Mouse (Mus musculus) lung, embryonic 16.5 days (tissue): Measurements from ENCODE around the gene Fndc1. TPM values are rescaled to one million over a fixed set of nuclear protein-coding genes. Genes with fewer than 3 reads are reported as not detected.

Source experiments
- ATAC-seq: fragments of 200-750 bp; cut with Nextera tagmentation; 2 replicates; pipeline ENCODE4 v1.8.0; 2017; ENCODE audit warnings: low read depth, mild to moderate bottlenecking, moderate library complexity
- H3K27ac ChIP-seq: fragments of 300-500 bp; sonication (generic); 2 replicates; pipeline ENCODE4 v1.5.1; 2014; ENCODE audit warnings: mild to moderate bottlenecking, control low read depth, low read length
- H3K27me3 ChIP-seq: fragments of 300-500 bp; sonication (generic); 2 replicates; pipeline ENCODE4 v1.6.1; 2014; ENCODE audit warnings: low read depth, low read length, mixed read lengths; ENCODE audit not compliant: control insufficient read depth, insufficient read depth
- H3K36me3 ChIP-seq: fragments of 300-500 bp; sonication (generic); 2 replicates; pipeline ENCODE4 v1.6.1; 2014; ENCODE audit warnings: low read length; ENCODE audit not compliant: control insufficient read depth, insufficient read depth
- H3K4me1 ChIP-seq: fragments of 300-500 bp; sonication (generic); replicated peaks from 2 replicates; pipeline ENCODE4 v1.6.1; 2014; ENCODE audit warnings: low read length, mixed read lengths; ENCODE audit not compliant: control insufficient read depth, insufficient read depth
- H3K4me2 ChIP-seq: fragments of 300-500 bp; sonication (generic); 2 replicates; pipeline ENCODE4 v1.6.1; 2014; ENCODE audit warnings: low read depth, low read length, control low read depth
- H3K4me3 ChIP-seq: fragments of 300-500 bp; sonication (generic); 2 replicates; pipeline ENCODE4 v1.5.1; 2014; ENCODE audit warnings: mild to moderate bottlenecking, low read length, control low read depth
- H3K9ac ChIP-seq: fragments of 300-500 bp; sonication (generic); 2 replicates; pipeline ENCODE4 v1.6.1; 2014; ENCODE audit warnings: low read length, control low read depth
- H3K9me3 ChIP-seq: fragments of 300-500 bp; sonication (generic); 2 replicates; pipeline ENCODE4 v1.6.1; 2016; ENCODE audit warnings: low read length; ENCODE audit not compliant: control insufficient read depth
- WGBS: fragments of 180-500 bp; shearing (Covaris S2); extraction: QIAGEN DNeasy Blood & Tissue Kit; methylation state at CpG from one replicate; pipeline ENCODE4 v1.1.7; 2014; 5-methylcytosine and 5-hydroxymethylcytosine counted together
- polyA plus RNA-seq: library from polyadenylated mRNA; unstranded; fragments of >200 nt; fragmentation: Nextera tagmentation; extraction: Ambion mirVana; gene quantifications from 2 replicates; pipeline ENCODE4 v1.2.1, GENCODE M21; 2015

The Fndc1 gene
- polyA plus RNA-seq, 1 experiment from 2014 or later = 41.3 TPM

GRCm38 (mm10) chr17:7840505-7841290, 13.6 kb upstream of the Fndc1 start:
- Histone ChIP-seq H3K27me3 (no peaks in the 10 kb centered on the region), H3K9me3 (no peaks in the 10 kb centered on the region), H3K36me3 (no peaks in the 10 kb centered on the region), H3K4me2 (no peak overlapping the region), H3K4me3 (no peak overlapping the region), H3K27ac (no peak overlapping the region), H3K9ac (no peak overlapping the region), H3K4me1 (peaks cover 5% of the 10 kb centered on the region)
- peak; percentile 74 for ATAC-seq
- 57% methylated on average over 12 of the region's 12 CpGs for WGBS

GRCm38 (mm10) chr17:7827586-7827985, 484 bp upstream of the Fndc1 start:
- peaks cover 10% of the 10 kb centered on the region; the same call in 1 of the 2 replicates for H3K27me3 ChIP-seq
- no peaks in the 10 kb centered on the region for H3K9me3 ChIP-seq
- peak overlapping the region; percentile 67 for H3K4me3 ChIP-seq
- no peak overlapping the region for H3K27ac ChIP-seq
- peak overlapping the region; percentile 99 for H3K4me2 ChIP-seq
- peak overlapping the region; percentile 77 for H3K9ac ChIP-seq
- 8% methylated on average over 16 of the region's 16 CpGs for WGBS
- no peaks in the 10 kb centered on the region for H3K36me3 ChIP-seq
- peak; percentile 34; the same call in 1 of the 2 replicates for ATAC-seq
- H3K4me1 ChIP-seq = peaks cover 9% of the 10 kb centered on the region

GRCm38 (mm10) chr17:7825416-7825815, 1.7 kb downstream of the Fndc1 start:
- Histone ChIP-seq H3K4me1 (peaks cover 11% of the 10 kb centered on the region), H3K27me3 (peaks cover 10% of the 10 kb centered on the region; the same call in 1 of the 2 replicates), H3K9ac (no peak overlapping the region), H3K27ac (peak overlapping the region; percentile 44; the same call in 1 of the 2 replicates), H3K4me2 (peak overlapping the region; percentile 30), H3K36me3 (no peaks in the 10 kb centered on the region), H3K4me3 (peak overlapping the region; percentile 15), H3K9me3 (no peaks in the 10 kb centered on the region)
- 25% methylated on average over 9 of the region's 9 CpGs for WGBS
- peak; percentile 69 for ATAC-seq

- no peak overlapping the region; the same call in 1 of the 2 replicates for H3K4me2 ChIP-seq
Measured at GRCm38 (mm10) chr17:7821553-7822186, 5.4 kb downstream of the Fndc1 start.

GRCm38 (mm10) chr17:7820176-7820575, 6.9 kb downstream of the Fndc1 start:
- H3K4me3 ChIP-seq = no peak overlapping the region
- peaks cover 13% of the 10 kb centered on the region for H3K4me1 ChIP-seq
- no peak overlapping the region for H3K9ac ChIP-seq
- ATAC-seq = no peak
- no peaks in the 10 kb centered on the region for H3K27me3 ChIP-seq
- 80% methylated on average over 7 of the region's 7 CpGs for WGBS
- H3K4me2 ChIP-seq = no peak overlapping the region
- no peaks in the 10 kb centered on the region for H3K36me3 ChIP-seq
- no peaks in the 10 kb centered on the region for H3K9me3 ChIP-seq
- no peak overlapping the region for H3K27ac ChIP-seq

More at GRCm38 (mm10) chr17:7821553-7822186, 5.4 kb downstream of the Fndc1 start:
- Histone ChIP-seq H3K36me3 (no peaks in the 10 kb centered on the region), H3K9ac (no peak overlapping the region), H3K27ac (no peak overlapping the region), H3K27me3 (no peaks in the 10 kb centered on the region), H3K4me1 (peaks cover 14% of the 10 kb centered on the region), H3K9me3 (no peaks in the 10 kb centered on the region), H3K4me3 (no peak overlapping the region)
- ATAC-seq = no peak
- WGBS = 27% methylated on average over 17 of the region's 17 CpGs

- Histone ChIP-seq H3K9ac (no peak overlapping the region), H3K27me3 (no peaks in the 10 kb centered on the region), H3K4me3 (no peak overlapping the region), H3K4me2 (no peak overlapping the region), H3K9me3 (no peaks in the 10 kb centered on the region), H3K36me3 (no peaks in the 10 kb centered on the region), H3K27ac (no peak overlapping the region), H3K4me1 (peaks cover 8% of the 10 kb centered on the region; the same call in 1 of the 2 replicates)
- no peak for ATAC-seq
- WGBS = 71% methylated on average over 2 of the region's 2 CpGs
Measured at GRCm38 (mm10) chr17:7816602-7817001, 10.5 kb downstream of the Fndc1 start.

- Histone ChIP-seq H3K36me3 (no peaks in the 10 kb centered on the region), H3K27me3 (no peaks in the 10 kb centered on the region), H3K27ac (no peak overlapping the region), H3K4me2 (no peak overlapping the region), H3K9ac (no peak overlapping the region), H3K9me3 (no peaks in the 10 kb centered on the region), H3K4me1 (peaks cover 7% of the 10 kb centered on the region; the same call in 1 of the 2 replicates), H3K4me3 (no peak overlapping the region)
- 41% methylated on average over 3 of the region's 3 CpGs for WGBS
- no peak for ATAC-seq
Measured at GRCm38 (mm10) chr17:7814433-7814832, 12.7 kb downstream of the Fndc1 start.

- Histone ChIP-seq H3K9me3 (no peaks in the 10 kb centered on the region), H3K4me2 (no peak overlapping the region), H3K27me3 (no peaks in the 10 kb centered on the region), H3K4me3 (no peak overlapping the region), H3K4me1 (no peaks in the 10 kb centered on the region), H3K36me3 (no peaks in the 10 kb centered on the region), H3K27ac (no peak overlapping the region), H3K9ac (no peak overlapping the region)
- ATAC-seq = no peak
- 74% methylated on average over 2 of the region's 2 CpGs for WGBS
Measured at GRCm38 (mm10) chr17:7808043-7808442, 19.1 kb downstream of the Fndc1 start.

- H3K27me3 ChIP-seq = no peaks in the 10 kb centered on the region
- no peak overlapping the region for H3K4me2 ChIP-seq
- H3K4me1 ChIP-seq = no peaks in the 10 kb centered on the region
- ATAC-seq = no peak
- H3K9ac ChIP-seq = no peak overlapping the region
- H3K36me3 ChIP-seq = no peaks in the 10 kb centered on the region
- no peak overlapping the region for H3K27ac ChIP-seq
- H3K9me3 ChIP-seq = no peaks in the 10 kb centered on the region
- 66% methylated on average over 6 of the region's 6 CpGs for WGBS
- no peak overlapping the region for H3K4me3 ChIP-seq
Measured at GRCm38 (mm10) chr17:7805105-7805504, 22.0 kb downstream of the Fndc1 start.
